Mouse (Mus musculus) cortical plate, adult 2 months (tissue): Measurements from ENCODE around the gene Ctdspl.

Experiments
- CTCF ChIP-seq: fragments of 200-500 bp; IDR thresholded peaks from 2 replicates; pipeline ENCODE4 v1.5.1; 2011; ENCODE audit warnings: mild to moderate bottlenecking, control low read depth, low read length; ENCODE audit not compliant: insufficient read depth; ENCODE audit errors: extremely low read depth
- POLR2A ChIP-seq: fragments of 200-500 bp; IDR thresholded peaks from 2 replicates; pipeline ENCODE4 v1.6.1; 2011; ENCODE audit warnings: mild to moderate bottlenecking, low read length, control low read depth; ENCODE audit not compliant: insufficient read depth; ENCODE audit errors: extremely low read depth

- TF ChIP-seq POLR2A (no peak), CTCF (no peak)
These were observed 1.6 kb upstream of the Ctdspl start for GRCm38 (mm10) chr9:118924554-118925085.
